Mouse (Mus musculus) limb, embryonic 14.5 days (tissue): ENCODE data around the gene Gm13278. TPM values are rescaled to one million over a fixed set of nuclear protein-coding genes. Genes with fewer than 3 reads are reported as not detected.
"Not testable (repeated sequence)": the region's sequence is repeated elsewhere in the genome, so short reads cannot be mapped to it uniquely, and the experiment has no call there.

Experiments used
- ATAC-seq: fragments of 200-750 bp; cut with Nextera tagmentation; 2 replicates; pipeline ENCODE4 v1.8.0; 2017; ENCODE audit warnings: low read depth, moderate number of reproducible peaks, moderate TSS enrichment; ENCODE audit not compliant: low FRiP score
- DNase-seq: peaks from one replicate; pipeline ENCODE4 v3.0.0-alpha.2; 2015; ENCODE audit warnings: low spot score
- H3K27ac ChIP-seq: fragments of 300-500 bp; sonication (generic); replicated peaks from 2 replicates; pipeline ENCODE4 v1.5.1; 2014; ENCODE audit warnings: low read depth, mild to moderate bottlenecking, low read length, moderate library complexity, mixed read lengths
- H3K27me3 ChIP-seq: fragments of 300-500 bp; sonication (generic); 2 replicates; pipeline ENCODE4 v1.6.1; 2014; ENCODE audit warnings: low read length, mixed read lengths; ENCODE audit not compliant: control insufficient read depth, insufficient read depth
- H3K36me3 ChIP-seq: fragments of 300-500 bp; sonication (generic); 2 replicates; pipeline ENCODE4 v1.6.1; 2014; ENCODE audit warnings: mild to moderate bottlenecking, low read length, moderate library complexity, mixed read lengths; ENCODE audit not compliant: control insufficient read depth, insufficient read depth
- H3K4me1 ChIP-seq: fragments of 300-500 bp; sonication (generic); 2 replicates; pipeline ENCODE4 v1.6.1; 2014; ENCODE audit warnings: antibody characterized with exemption, low read length, mixed read lengths; ENCODE audit not compliant: control insufficient read depth, insufficient read depth
- H3K4me2 ChIP-seq: fragments of 300-500 bp; sonication (generic); replicated peaks from 2 replicates; pipeline ENCODE4 v1.6.1; 2014; ENCODE audit warnings: low read depth, mild to moderate bottlenecking, low read length, moderate library complexity; ENCODE audit not compliant: severe bottlenecking
- H3K4me3 ChIP-seq: fragments of 300-500 bp; sonication (generic); replicated peaks from 2 replicates; pipeline ENCODE4 v1.5.1; 2014; ENCODE audit warnings: low read length
- H3K9ac ChIP-seq: fragments of 300-500 bp; sonication (generic); 2 replicates; pipeline ENCODE4 v1.6.1; 2014; ENCODE audit warnings: mild to moderate bottlenecking, low read depth, low read length, moderate library complexity; ENCODE audit not compliant: severe bottlenecking
- H3K9me3 ChIP-seq: fragments of 300-500 bp; sonication (generic); 2 replicates; pipeline ENCODE4 v1.6.1; 2016; ENCODE audit warnings: low read length; ENCODE audit not compliant: control insufficient read depth
- POLR2A ChIP-seq: fragments of 200-500 bp; IDR thresholded peaks from 2 replicates; pipeline ENCODE4 v1.8.0; 2012; ENCODE audit warnings: inconsistent platforms, mild to moderate bottlenecking, moderate library complexity, borderline replicate concordance; ENCODE audit not compliant: insufficient read depth, insufficient read length; ENCODE audit errors: extremely low read depth
- WGBS: fragments of 180-500 bp; shearing (Covaris S2); extraction: QIAGEN DNeasy Blood & Tissue Kit; methylation state at CpG from one replicate; pipeline ENCODE4 v1.1.7; 2014; 5-methylcytosine and 5-hydroxymethylcytosine counted together
- polyA plus RNA-seq, 2 experiments: library from polyadenylated mRNA; depleted of rRNA in 1 of 2; stranded (reverse) in 1 of 2; unstranded in 1 of 2; fragments of >200 nt; fragmentation: Nextera tagmentation in 1 of 2; extraction: Ambion mirVana in 1 of 2; gene quantifications; 2 replicates each; pipeline versions ENCODE4 v1.2.1 to v1.2.3; 2012 to 2014

The Gm13278 gene
- polyA plus RNA-seq, 2 experiments, result not detected

GRCm38 (mm10) chr4:88763384-88764018 is 27.8 kb upstream of the Gm13278 start:
- not testable (repeated sequence) for H3K9me3 ChIP-seq, H3K27me3 ChIP-seq, H3K36me3 ChIP-seq, H3K4me1 ChIP-seq, ATAC-seq, H3K27ac ChIP-seq
- DNase-seq, result peak; percentile 59
- H3K4me2 ChIP-seq, result peak overlapping the region; percentile 39
- H3K9ac ChIP-seq, result peak overlapping the region; percentile 28; the same call in 1 of the 2 replicates
- TF ChIP-seq POLR2A, result 0 out of 2 replicates have a peak, but pooled peaks have one; percentile 32
- H3K4me3 ChIP-seq, result peak overlapping the region; percentile 33
- 7% methylated on average over 19 of the region's 42 CpGs for WGBS

DNA sequence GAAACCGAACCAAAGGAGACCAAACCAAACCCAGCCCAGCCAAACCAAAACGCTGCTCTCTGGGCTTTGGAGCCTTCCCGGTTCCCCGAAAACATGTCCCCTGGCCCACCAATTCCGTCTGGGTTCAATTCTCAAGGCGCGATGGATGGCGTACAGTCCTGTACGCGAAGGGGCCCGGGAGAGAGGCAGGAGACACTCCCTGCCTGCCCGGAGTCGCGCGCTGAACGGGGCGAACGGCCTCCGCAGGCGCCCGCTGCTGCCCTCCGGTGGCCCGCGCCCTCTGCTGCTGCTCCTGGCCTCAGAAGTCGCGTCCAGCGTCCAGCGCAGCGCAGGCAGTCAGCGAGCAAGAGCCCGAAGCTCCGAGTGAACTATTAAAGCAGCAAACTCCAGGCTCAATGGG is 17.8 kb upstream of the Gm13278 start, which contains the start of gene Gm13290:
Gene Gm13290, plus strand, starts transcription at position 301 of the 400 bp plus-strand sequence.
- not testable (repeated sequence) for H3K4me1 ChIP-seq, H3K4me2 ChIP-seq, H3K27ac ChIP-seq, H3K9me3 ChIP-seq, H3K9ac ChIP-seq, H3K27me3 ChIP-seq, DNase-seq, H3K4me3 ChIP-seq, H3K36me3 ChIP-seq, ATAC-seq
- no CpG with 5 or more reads among the region's 32 CpGs for WGBS

- not testable (repeated sequence) for ATAC-seq, H3K36me3 ChIP-seq, H3K9me3 ChIP-seq, H3K4me1 ChIP-seq, DNase-seq, H3K27me3 ChIP-seq, H3K27ac ChIP-seq, H3K4me2 ChIP-seq, H3K4me3 ChIP-seq, H3K9ac ChIP-seq
- no CpG with 5 or more reads among the region's 29 CpGs for WGBS
Measured at GRCm38 (mm10) chr4:88776622-88777021, 14.7 kb upstream of the Gm13278 start, which contains the start of gene Gm13289. TSS of gene Gm13289 (plus strand) at chr4:88776922.

GRCm38 (mm10) chr4:88779550-88779949 is 11.8 kb upstream of the Gm13278 start, which contains the start of gene Gm13272:
TSS of gene Gm13272 (plus strand) at chr4:88779850.
- not testable (repeated sequence) for DNase-seq
- WGBS, result no CpG with 5 or more reads among the region's 29 CpGs

GRCm38 (mm10) chr4:88780320-88780719 is 11.0 kb upstream of the Gm13278 start:
- H3K4me3 ChIP-seq, H3K9ac ChIP-seq, H3K9me3 ChIP-seq, DNase-seq, H3K36me3 ChIP-seq, H3K4me2 ChIP-seq, ATAC-seq, H3K4me1 ChIP-seq, H3K27ac ChIP-seq, H3K27me3 ChIP-seq: not testable (repeated sequence)
- WGBS, result 45% methylated on average over 10 of the region's 18 CpGs

More at GRCm38 (mm10) chr4:88779550-88779949, 11.8 kb upstream of the Gm13278 start, which contains the start of gene Gm13272:
- H3K36me3 ChIP-seq, H3K4me3 ChIP-seq, H3K4me1 ChIP-seq, ATAC-seq, H3K9me3 ChIP-seq, H3K4me2 ChIP-seq, H3K9ac ChIP-seq, H3K27me3 ChIP-seq, H3K27ac ChIP-seq: not testable (repeated sequence)

DNA sequence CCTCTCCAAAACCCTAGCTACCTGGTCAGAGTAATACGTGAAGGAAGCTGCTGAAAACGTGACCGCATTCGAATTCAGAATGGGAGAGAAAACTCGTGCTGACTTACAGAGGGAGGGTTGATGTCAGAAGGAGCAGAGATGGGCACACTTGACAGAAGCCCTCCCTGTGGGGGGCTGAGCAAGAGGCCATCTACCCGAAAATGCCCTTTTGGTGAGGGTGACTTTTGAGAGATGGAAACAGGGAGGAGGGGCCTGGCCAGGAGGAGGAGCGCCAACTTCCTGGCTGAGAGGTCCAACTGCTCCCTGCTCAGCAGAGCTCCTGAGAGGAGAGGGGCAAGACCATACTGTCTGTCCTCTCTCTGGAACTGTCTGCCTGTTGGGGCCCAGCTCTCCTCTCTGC is 9.5 kb upstream of the Gm13278 start, which contains the start of gene Ifnz:
Gene Ifnz, plus strand, starts transcription at position 301 of the 400 bp plus-strand sequence.
- not testable (repeated sequence) for ATAC-seq, H3K27me3 ChIP-seq, H3K27ac ChIP-seq, H3K4me1 ChIP-seq, DNase-seq, H3K9ac ChIP-seq, H3K36me3 ChIP-seq, H3K9me3 ChIP-seq
- WGBS, result 26% methylated on average over 3 of the region's 7 CpGs
- H3K4me2 ChIP-seq, result peak within 1 kb of the TSS; percentile 29
- H3K4me3 ChIP-seq, result peak within 1 kb of the TSS; percentile 17; the same call in 1 of the 2 replicates

- DNase-seq, H3K27ac ChIP-seq, H3K4me1 ChIP-seq, H3K27me3 ChIP-seq, H3K9ac ChIP-seq, ATAC-seq, H3K36me3 ChIP-seq, H3K9me3 ChIP-seq: not testable (repeated sequence)
- peak overlapping the region; percentile 17; the same call in 1 of the 2 replicates for H3K4me3 ChIP-seq
- WGBS, result 0% methylated on average over 10 of the region's 31 CpGs
- H3K4me2 ChIP-seq, result peak overlapping the region; percentile 29
Measured at GRCm38 (mm10) chr4:88782335-88782734, 9.0 kb upstream of the Gm13278 start.

GRCm38 (mm10) chr4:88785409-88785808 is 5.9 kb upstream of the Gm13278 start, which contains the start of gene Gm13276:
TSS of gene Gm13276 (plus strand) at chr4:88785709.
- H3K4me2 ChIP-seq, H3K27me3 ChIP-seq, ATAC-seq, H3K36me3 ChIP-seq, H3K9me3 ChIP-seq, H3K4me1 ChIP-seq, DNase-seq, H3K4me3 ChIP-seq, H3K9ac ChIP-seq, H3K27ac ChIP-seq: not testable (repeated sequence)
- WGBS, result no CpG with 5 or more reads among the region's 27 CpGs
